Mouse (Mus musculus) lung, postnatal 0 days (tissue): ENCODE measurements around the gene Atxn7l3b. TPM values are rescaled to one million over a fixed set of nuclear protein-coding genes. Genes with fewer than 3 reads are reported as not detected.
A peak's percentile ranks its signal among the peaks of the same experiment; 100 is the strongest.

Source experiments
- ATAC-seq: fragments of 200-750 bp; cut with Nextera tagmentation; 2 replicates; pipeline ENCODE4 v1.8.0; 2017; ENCODE audit warnings: moderate library complexity
- DNase-seq: peaks from one replicate; pipeline ENCODE4 v3.0.0-alpha.2; 2016; ENCODE audit warnings: low spot score
- H3K27ac ChIP-seq: fragments of 300-500 bp; sonication (generic); 2 replicates; pipeline ENCODE4 v1.5.1; 2014; ENCODE audit warnings: antibody characterized with exemption, mild to moderate bottlenecking, low read length, mixed read lengths
- H3K27me3 ChIP-seq: fragments of 300-500 bp; sonication (generic); replicated peaks from 2 replicates; pipeline ENCODE4 v1.6.1; 2014; ENCODE audit warnings: low read length, mixed read lengths; ENCODE audit not compliant: insufficient read depth
- H3K36me3 ChIP-seq: fragments of 300-500 bp; sonication (generic); 2 replicates; pipeline ENCODE4 v1.6.1; 2014; ENCODE audit warnings: low read length, mixed read lengths; ENCODE audit not compliant: insufficient read depth
- H3K4me1 ChIP-seq: fragments of 300-500 bp; sonication (generic); 2 replicates; pipeline ENCODE4 v1.6.1; 2014; ENCODE audit warnings: antibody characterized with exemption, low read depth, low read length, mixed read lengths; ENCODE audit not compliant: insufficient read depth
- H3K4me2 ChIP-seq: fragments of 300-500 bp; sonication (generic); replicated peaks from 2 replicates; pipeline ENCODE4 v1.6.1; 2014; ENCODE audit warnings: low read depth, mild to moderate bottlenecking, low read length, moderate library complexity, mixed read lengths
- H3K4me3 ChIP-seq: fragments of 300-500 bp; sonication (generic); 2 replicates; pipeline ENCODE4 v1.5.1; 2014; ENCODE audit warnings: low read depth, low read length
- H3K9ac ChIP-seq: fragments of 300-500 bp; sonication (generic); replicated peaks from 2 replicates; pipeline ENCODE4 v1.6.1; 2014; ENCODE audit warnings: low read depth, mild to moderate bottlenecking
- H3K9me3 ChIP-seq: fragments of 300-500 bp; sonication (generic); 2 replicates; pipeline ENCODE4 v1.6.1; 2016; ENCODE audit warnings: low read length, mixed read lengths
- CTCF ChIP-seq: IDR thresholded peaks from 2 replicates; pipeline ENCODE4 v1.5.1; 2016; ENCODE audit warnings: antibody characterized with exemption, mild to moderate bottlenecking
- EP300 ChIP-seq: IDR thresholded peaks from 2 replicates; pipeline ENCODE4 v1.6.1; 2016; ENCODE audit warnings: antibody characterized with exemption, mild to moderate bottlenecking, control low read depth
- WGBS: fragments of 180-500 bp; shearing (Covaris S2); extraction: QIAGEN DNeasy Blood & Tissue Kit; methylation state at CpG from one replicate; pipeline ENCODE4 v1.1.7; 2014; 5-methylcytosine and 5-hydroxymethylcytosine counted together
- polyA plus RNA-seq: library from polyadenylated mRNA; unstranded; fragments of >200 nt; fragmentation: Nextera tagmentation; extraction: Ambion mirVana; gene quantifications from 2 replicates; pipeline ENCODE4 v1.2.1, GENCODE M21; 2015

Atxn7l3b gene
- polyA plus RNA-seq, 1 experiment from 2014 or later = 171 TPM

DNA sequence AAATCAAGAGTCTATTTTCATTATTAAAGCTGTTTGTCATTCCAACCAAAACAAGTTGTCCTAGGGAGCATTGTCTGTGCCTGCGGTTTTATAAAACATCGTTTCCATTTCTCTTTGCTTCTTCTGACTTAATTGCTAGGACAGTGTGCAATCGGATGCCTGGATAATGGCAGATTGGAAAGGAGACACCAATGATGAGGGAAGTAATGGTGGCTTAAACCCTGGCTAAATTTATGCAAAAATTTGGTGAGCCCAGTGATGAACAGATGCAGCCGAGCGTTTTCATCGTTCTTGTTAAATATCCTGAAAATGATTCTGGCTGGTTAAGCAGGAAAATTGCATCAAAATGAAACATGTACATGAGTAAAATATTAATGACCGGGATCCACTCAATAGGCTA is 28.6 kb downstream of the Atxn7l3b start:
- TF ChIP-seq CTCF (no peak), EP300 (no peak)
- Histone ChIP-seq H3K9me3 (no peaks in the 10 kb centered on the region), H3K4me2 (no peak overlapping the region), H3K27me3 (no peaks in the 10 kb centered on the region), H3K9ac (no peak overlapping the region), H3K36me3 (no peaks in the 10 kb centered on the region), H3K27ac (no peak overlapping the region), H3K4me1 (no peaks in the 10 kb centered on the region), H3K4me3 (no peak overlapping the region)
- ATAC-seq (no peak), DNase-seq (no peak)
- WGBS = 91% methylated on average over 7 of the region's 7 CpGs

DNA sequence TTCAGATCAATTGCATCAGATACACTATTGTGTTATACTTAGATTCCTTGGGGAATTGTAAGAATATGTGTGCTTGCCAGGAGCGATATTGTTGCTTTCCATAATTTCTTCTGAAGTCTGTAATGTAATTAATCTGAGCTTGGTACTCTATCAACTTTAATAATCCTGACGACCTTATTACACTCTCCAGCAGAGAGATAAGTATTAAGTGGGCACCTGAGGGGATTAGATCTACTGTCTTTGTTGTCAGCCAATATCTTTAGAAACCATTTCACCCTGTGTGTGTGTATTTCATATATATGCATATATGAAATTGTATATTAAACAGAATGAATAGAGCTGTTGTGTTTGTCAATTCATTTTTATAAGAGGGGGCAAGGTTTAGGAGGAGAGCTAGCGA is 29.0 kb downstream of the Atxn7l3b start:
- H3K4me1 ChIP-seq = no peaks in the 10 kb centered on the region
- 70% methylated on average over 3 of the region's 3 CpGs for WGBS
- no peak overlapping the region for H3K4me3 ChIP-seq
- ATAC-seq = no peak
- no peak overlapping the region for H3K27ac ChIP-seq
- H3K4me2 ChIP-seq = no peak overlapping the region
- no peaks in the 10 kb centered on the region for H3K27me3 ChIP-seq
- no peak for DNase-seq
- H3K9ac ChIP-seq = no peak overlapping the region
- no peaks in the 10 kb centered on the region for H3K36me3 ChIP-seq
- TF ChIP-seq EP300 = no peak
- TF ChIP-seq CTCF = no peak
- no peaks in the 10 kb centered on the region for H3K9me3 ChIP-seq

- Histone ChIP-seq H3K9ac (no peak overlapping the region), H3K27ac (no peak overlapping the region), H3K36me3 (no peaks in the 10 kb centered on the region), H3K4me1 (no peaks in the 10 kb centered on the region), H3K27me3 (no peaks in the 10 kb centered on the region), H3K9me3 (no peaks in the 10 kb centered on the region), H3K4me2 (no peak overlapping the region), H3K4me3 (no peak overlapping the region)
- 62% methylated on average over 4 of the region's 4 CpGs for WGBS
- DNase-seq (no peak), ATAC-seq (no peak)
- TF ChIP-seq EP300 (no peak), CTCF (no peak)
These were observed 32.2 kb downstream of the Atxn7l3b start for GRCm38 (mm10) chr10:112896636-112897035.

- Histone ChIP-seq H3K27me3 (no peaks in the 10 kb centered on the region), H3K9ac (no peak overlapping the region), H3K4me3 (peak overlapping the region; percentile 19), H3K4me2 (peak overlapping the region; percentile 25; the same call in 1 of the 2 replicates), H3K27ac (0 out of 2 replicates have a peak overlapping the region, but pooled peaks have one; percentile 39), H3K36me3 (no peaks in the 10 kb centered on the region), H3K4me1 (no peaks in the 10 kb centered on the region), H3K9me3 (no peaks in the 10 kb centered on the region)
- WGBS = 63% methylated on average over 10 of the region's 10 CpGs
- peak; percentile 59 for ATAC-seq
- peak; percentile 44 for DNase-seq
- TF ChIP-seq CTCF = no peak
- peak; percentile 90 for TF ChIP-seq EP300
These were observed 35.1 kb downstream of the Atxn7l3b start for GRCm38 (mm10) chr10:112893622-112894252.

DNA sequence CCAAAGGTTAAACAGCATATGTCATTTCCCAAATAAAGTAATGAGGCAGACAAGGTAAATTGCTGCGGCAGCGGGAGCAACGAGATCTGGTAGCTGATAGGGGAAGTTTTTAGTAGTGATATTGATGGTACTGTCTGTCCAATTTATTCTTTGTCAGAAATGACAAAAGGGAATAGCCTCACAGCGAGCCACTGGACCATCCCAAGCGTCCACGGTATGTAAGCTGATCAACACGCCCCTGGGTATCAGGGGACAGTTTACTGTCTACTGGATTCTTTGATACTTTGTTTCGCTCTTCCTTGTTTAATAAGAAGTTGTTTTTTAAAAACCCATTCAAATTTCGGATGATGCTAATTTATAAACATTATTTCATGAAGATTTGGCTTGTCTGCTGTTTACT is 44.7 kb downstream of the Atxn7l3b start:
- Histone ChIP-seq H3K36me3 (no peaks in the 10 kb centered on the region), H3K4me2 (no peak overlapping the region), H3K27ac (no peak overlapping the region), H3K4me1 (no peaks in the 10 kb centered on the region), H3K9me3 (no peaks in the 10 kb centered on the region), H3K9ac (no peak overlapping the region), H3K4me3 (no peak overlapping the region), H3K27me3 (no peaks in the 10 kb centered on the region)
- DNase-seq (no peak), ATAC-seq (no peak)
- TF ChIP-seq EP300 = no peak
- TF ChIP-seq CTCF = no peak
- 74% methylated on average over 9 of the region's 9 CpGs for whole genome bisulfite sequencing

- ATAC-seq (no peak), DNase-seq (no peak)
- H3K4me1 ChIP-seq = no peaks in the 10 kb centered on the region
- no peaks in the 10 kb centered on the region for H3K36me3 ChIP-seq
- H3K4me2 ChIP-seq = no peak overlapping the region
- no peak overlapping the region for H3K9ac ChIP-seq
- no peaks in the 10 kb centered on the region for H3K9me3 ChIP-seq
- no peak overlapping the region for H3K4me3 ChIP-seq
- TF ChIP-seq CTCF (no peak), EP300 (no peak)
- H3K27ac ChIP-seq = no peak overlapping the region
- 48% methylated on average over 3 of the region's 3 CpGs for WGBS
- no peaks in the 10 kb centered on the region for H3K27me3 ChIP-seq
These were observed 45.2 kb downstream of the Atxn7l3b start for GRCm38 (mm10) chr10:112883688-112884004.
